Mouse (Mus musculus) urinary bladder, adult 18-20 months (tissue): ENCODE results near the gene Clic4.

Experiments used
- DNase-seq, 2 experiments: peaks; one replicate each; pipeline ENCODE4 v3.0.0; 2022; ENCODE audit warnings: low spot score in 2 of 2, mixed read lengths in 2 of 2

Clic4 gene

DNA sequence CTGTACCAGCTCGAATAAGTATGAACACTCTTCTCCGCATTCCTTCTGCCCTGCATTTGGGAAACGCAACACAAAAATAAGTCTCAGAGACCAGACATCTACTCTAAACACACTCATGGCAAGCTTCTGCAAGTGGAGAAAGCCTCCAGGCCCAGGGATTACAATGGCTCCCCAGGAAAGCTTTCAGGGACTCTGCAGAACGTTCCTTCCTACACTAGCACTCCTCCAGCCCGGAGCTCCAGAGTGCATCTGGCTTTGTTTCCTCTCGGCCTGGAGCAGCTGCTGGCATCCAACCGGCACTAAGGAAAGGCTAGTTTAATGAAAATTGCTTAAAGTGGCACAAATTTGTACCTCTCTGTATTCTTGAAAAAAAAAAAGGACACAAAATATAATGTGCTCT is 14.1 kb downstream of the Clic4 start:
- DNase-seq, result no peak

DNA sequence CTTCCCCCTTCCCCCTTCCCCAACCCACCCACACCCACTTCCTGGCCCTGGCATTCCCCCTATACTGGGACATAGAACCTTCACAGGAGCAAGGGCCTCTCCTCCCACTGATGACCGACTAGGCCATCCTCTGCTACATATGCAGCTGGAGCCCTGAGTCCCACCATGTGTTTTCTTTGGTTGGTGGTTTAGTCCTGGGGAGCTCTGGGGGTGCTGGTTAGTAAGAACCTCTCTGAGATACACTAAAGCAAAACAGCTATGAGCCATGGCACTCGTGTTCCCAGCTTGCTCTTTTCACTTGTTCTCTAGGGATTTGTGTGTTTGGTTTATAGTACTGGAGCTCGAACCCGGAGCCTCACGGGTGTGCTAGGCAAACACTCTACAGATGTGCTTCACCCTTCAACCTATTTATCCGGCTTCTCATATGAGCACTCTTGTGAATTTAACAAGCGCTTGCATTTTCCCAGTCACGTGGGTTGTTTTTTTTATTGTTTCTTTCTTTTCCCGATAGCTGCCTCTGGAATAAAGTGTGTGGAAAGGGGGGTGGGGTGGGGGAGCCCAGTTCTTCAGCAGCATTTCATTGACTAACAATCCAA is 14.6 kb downstream of the Clic4 start:
- no peak for DNase-seq

DNA sequence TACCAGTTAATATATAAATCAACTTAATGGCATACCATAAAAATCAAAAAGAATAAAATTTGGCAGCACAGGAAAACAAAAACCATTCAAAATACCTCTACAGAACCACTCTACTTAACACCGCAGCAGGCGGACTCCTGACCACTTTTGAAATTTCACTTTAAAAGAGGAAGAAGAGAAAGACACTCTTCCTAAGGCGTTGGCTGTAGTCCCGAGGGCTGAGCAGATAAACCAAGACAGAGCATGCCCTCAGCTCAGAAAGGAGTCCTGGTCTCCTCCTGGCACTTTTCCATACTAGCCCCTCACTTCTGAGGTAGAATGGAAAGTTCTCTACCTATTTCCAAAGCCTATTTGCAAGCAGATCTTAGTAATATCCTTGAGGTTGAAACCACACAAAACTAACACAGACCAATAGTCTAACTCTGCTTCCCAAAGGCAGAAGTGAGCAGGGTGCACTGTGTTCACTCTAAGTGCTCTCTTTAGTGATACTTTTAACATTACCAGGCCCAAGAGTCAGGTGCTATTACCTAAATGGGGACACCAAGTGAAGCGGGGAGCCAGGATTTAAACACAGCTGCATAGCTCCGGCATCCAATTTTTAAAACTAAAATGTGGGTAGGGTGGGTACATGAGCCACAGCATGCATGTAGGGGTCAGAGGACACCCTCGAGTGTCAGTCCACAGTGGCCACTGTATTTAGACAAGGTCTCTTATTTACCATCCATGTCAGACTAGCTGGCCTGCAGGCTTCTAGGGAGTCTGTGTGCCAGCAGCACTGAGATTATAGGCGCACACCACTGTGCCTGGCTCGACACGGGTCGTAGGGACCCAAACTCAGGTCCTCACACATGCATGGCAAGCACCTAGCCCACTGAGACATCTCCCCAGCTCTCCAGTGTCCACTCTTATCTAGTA is 15.8 kb downstream of the Clic4 start:
- DNase-seq, result no peak

- DNase-seq, result no peak
These were observed 17.8 kb downstream of the Clic4 start for GRCm38 (mm10) chr4:135254770-135255169.

DNA sequence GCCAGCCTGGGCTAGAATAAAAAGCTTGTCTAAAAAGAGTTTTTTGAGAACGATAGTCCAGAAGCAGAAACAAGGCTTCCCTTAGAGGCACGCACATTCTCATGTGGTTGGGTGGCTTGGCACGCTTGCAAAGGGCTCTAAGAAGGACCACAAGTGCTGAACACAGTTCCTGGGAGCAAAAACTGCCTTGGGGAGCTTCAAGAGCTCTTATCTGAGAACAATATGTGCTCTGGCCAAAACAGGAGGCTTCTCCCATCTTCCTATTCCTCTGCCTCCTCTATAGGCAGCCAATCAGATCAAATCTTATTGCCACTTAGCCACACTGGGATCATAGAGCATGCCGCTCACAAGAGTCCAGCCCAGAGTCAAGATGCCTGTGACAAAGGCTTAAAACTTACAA is 18.3 kb downstream of the Clic4 start:
- DNase-seq, result no peak

- no peak for DNase-seq
These were observed 19.2 kb downstream of the Clic4 start for GRCm38 (mm10) chr4:135253239-135254039.

GRCm38 (mm10) chr4:135251801-135252200 is 20.8 kb downstream of the Clic4 start:
- no peak for DNase-seq

DNA sequence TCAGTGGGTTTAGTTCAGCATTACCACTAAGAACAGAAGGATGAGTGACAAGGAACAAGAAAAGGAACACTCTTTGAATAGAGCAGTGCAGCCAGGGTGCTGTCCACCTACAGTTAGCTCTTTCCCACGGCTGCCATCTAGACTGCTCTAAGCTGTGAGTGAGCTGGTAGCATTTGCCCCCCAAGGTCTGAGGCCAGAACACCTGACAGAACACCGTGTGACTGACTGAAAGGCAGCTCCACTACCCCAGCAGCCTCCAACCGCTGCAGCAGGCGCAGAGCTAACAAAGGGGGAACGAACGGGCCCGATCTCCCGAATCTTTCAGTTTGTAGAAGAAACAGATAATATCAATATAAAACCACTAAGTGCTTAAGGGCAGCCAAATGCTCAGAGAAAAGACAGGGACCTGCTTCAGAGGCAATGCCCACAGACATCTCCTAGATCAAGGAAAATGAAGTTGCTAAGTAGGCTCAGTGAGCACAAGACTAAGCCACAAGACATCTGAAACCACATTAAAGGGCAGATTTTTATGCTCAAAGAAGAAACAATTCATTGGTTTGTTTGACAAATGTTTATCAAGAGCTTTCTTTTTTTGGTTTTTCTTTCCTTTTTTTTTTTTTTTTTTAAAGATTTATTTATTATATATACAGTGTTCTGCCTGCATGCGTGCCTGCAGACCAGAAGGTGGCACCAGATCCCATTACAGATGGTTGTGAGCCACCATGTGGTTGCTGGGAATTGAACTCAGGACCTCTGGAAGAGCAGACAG is 24.2 kb downstream of the Clic4 start:
- no peak for DNase-seq

DNA sequence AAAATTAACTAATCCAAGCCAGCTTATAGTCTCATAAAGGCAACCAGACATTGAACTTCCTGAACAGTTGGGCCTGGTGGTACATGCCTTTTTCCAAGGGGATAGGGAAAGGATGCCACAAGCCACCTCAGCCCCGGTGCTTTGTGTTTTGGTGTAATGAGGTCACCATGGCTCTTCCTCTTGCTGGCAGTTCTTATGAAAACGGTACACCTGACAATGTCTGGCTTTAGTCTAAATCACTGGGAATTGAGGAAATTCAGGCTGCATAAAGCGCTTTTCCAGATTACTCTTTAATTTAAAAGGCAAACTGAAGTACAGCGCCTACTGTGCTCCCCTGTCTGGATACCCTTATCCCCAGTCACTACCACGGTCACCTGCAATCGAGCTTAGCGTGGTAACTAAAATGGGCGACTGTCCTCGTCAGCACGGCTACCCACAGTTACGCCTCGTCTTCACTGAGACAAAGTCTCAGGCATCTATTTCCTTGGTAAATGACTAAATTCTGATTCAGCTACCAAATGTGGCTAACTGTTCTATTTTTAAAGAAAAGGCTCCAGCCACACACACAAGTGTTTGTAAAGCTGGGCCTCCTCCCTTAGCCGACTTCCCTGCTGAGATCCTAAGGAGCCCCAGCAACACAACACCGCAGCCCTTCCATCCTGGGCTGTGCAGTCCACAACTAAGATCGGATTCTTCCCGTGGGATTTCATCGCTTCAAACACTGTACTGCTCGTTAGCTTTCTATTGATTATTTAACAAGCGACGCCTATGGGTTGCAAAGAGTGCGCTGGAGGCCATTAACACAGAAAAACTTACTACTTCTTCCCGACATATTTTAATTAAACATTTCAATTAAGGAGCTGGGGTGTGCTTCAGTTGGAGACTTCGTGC is 25.5 kb downstream of the Clic4 start:
- DNase-seq, result no peak

- no peak for DNase-seq
These were observed 26.2 kb downstream of the Clic4 start for GRCm38 (mm10) chr4:135246444-135246843.

DNA sequence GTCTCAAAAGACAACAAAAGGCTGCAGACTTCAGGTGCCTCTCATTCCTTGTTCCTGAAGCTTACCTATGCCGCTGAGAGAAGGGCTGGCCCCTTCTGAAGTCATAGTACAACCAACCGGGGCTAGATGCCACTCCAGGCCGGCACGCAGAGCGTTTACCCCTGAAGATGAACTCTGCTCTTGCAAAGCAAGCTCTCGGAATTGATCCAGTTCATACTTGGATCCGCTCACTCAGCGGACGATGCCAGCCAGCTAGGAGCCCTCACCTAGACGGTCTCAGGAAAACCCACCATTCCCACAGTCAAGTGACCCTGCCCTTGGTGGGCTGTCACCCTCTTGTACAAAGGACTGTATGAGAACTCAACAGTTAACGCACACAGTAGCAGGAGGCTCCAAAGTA is 26.8 kb downstream of the Clic4 start:
- DNase-seq, result no peak

DNA sequence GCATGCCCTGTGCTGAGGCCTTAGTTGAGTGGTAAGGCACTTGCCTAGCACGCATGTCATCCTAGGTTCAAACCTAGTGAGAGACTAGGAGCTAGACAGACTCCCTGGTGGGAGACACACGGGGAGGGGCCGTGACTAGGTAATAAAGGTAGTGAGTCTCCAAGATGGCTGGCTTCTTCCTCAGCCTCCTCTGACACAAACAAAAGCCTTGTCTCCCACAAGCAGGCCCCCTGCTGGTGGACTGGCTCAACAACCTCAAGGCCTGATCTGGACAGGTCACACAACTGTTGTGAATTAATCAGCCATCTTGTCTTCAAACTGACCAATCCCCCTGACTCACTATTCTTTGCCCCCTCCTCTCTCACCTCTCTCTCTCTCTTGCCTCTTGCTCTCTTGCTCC is 28.3 kb downstream of the Clic4 start:
- DNase-seq, result no peak

DNA sequence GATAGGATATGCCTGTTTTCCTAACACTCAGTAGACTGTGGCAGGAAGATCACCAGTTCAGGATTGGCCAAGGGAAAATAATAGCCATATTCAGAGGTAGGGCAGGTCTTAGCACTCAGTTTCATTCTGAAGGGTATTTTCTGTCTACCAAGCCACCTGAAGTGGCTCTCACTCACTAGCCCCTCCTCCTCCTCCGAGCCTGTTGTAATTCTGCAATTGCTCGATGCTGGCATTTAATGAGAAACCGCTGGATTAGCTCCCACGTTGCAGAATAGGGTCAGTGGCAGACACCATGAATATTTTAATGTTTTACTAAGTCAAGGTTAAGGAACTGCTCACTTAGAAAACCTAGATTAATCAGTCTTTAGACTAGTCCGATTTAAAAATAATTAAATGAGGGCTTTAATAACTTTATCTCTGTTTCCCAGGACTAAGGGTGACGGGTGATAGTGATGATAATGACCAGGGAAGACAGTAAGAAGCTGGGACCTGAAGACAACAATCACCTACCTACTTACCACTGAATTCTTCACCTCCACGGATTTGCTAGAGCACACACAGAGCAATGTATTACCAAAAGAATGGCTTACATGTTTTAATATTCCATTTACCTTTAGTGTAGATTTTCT is 29.6 kb downstream of the Clic4 start:
- no peak for DNase-seq

DNA sequence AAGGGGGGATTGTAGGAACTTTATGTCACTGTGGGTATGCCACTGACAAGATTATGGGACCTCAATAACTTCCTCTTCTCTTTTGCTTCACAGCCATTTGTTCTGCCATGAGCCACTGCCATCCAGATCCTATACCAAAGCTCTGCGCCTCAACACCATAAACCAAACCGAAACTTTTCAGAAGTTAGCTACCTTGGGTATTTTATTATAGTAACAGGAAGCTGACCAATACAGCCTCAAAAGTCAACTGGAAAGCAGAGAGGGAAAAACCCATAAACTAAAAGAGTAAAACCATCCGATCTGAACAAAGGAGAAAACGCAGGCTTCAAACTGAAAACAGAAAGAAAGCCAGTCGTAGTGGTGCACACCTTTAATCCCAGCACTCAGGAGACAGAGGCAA is 30.2 kb downstream of the Clic4 start:
- no peak for DNase-seq

- no peak for DNase-seq
These were observed 30.9 kb downstream of the Clic4 start for GRCm38 (mm10) chr4:135241669-135242068.

DNA sequence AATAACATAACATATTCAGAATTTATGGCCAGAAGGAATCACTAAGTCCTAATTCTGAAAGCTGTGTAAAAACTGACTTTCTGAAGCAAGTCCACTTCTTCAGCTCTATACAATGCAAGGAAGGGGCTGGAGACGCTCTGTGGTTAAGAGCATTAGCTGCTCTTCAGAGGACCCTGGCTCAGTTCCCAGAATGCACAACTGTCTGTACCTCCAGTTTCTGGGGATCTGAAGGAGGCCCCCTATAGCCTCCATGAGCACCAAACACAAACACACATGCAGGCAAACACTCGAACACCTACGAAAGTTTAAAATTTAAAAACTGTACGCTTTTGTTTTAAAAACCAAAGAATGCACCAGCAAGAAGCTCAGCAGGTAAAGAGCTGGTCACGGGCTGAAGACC is 31.5 kb downstream of the Clic4 start:
- DNase-seq, result no peak

- DNase-seq, result no peak
These were observed 32.3 kb downstream of the Clic4 start for GRCm38 (mm10) chr4:135240329-135240728.

- DNase-seq, result no peak
These were observed 33.7 kb downstream of the Clic4 start for GRCm38 (mm10) chr4:135238706-135239510.

DNA sequence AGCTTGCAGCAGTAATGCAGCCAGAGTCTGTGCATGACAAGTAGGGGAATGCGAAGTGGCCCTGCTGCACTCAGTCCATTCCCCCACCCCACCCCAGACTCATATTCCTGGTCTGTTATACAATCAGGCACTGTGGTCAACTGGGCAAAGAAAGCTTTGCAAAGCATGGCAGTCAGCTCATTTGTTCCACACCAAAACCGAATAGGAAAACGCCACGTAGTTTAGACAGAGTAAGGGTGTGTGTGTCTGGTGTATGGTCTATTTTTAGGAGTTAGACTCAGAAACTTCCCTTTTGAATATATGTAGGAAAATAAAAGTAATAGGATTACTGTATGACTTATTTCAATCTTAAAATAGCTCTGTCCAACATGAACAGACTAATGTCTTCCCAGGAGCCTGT is 36.0 kb downstream of the Clic4 start:
- DNase-seq, result no peak
